Mouse (Mus musculus) T-helper 1 cell (primary cell): Measurements from ENCODE around the gene Ahsg.

ENCODE experiments used
- in situ Hi-C: fragments of 300-600 bp; cut with MboI, MseI; formaldehyde crosslinking; loops from one replicate; pipeline ENCODE4 v1.15.1; 2025; ENCODE audit warnings: high pct_unique_total_duplicates

Ahsg gene

GRCm38 (mm10) chr16:22886726-22887125, 4.4 kb upstream of the Ahsg start:
- in situ Hi-C loops: no loop called here

GRCm38 (mm10) chr16:22888835-22889234, 2.2 kb upstream of the Ahsg start:
- in situ Hi-C loops: no loop called here

DNA sequence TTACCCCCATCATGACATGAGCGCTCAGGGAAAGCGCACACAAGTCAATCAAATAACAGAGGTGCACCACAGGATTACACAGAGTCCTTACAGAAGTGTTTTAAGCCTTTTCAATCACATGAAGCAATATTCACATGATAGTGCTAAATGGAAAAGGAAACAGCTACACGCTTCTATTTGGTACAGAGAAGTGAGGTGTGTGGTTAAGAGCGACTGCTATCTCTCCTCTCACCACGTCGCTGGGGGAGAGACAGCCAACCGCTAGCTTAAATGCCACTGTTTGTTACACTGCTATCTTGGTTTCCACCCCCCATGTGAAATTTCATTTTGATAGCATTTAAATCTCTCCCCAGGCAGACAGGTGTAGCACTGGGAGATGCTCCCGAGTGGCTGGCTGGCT, 1.4 kb upstream of the Ahsg start:
- in situ Hi-C loops: no loop called here

GRCm38 (mm10) chr16:22891733-22892154, 667 bp downstream of the Ahsg start:
- in situ Hi-C loops: no loop called here

DNA sequence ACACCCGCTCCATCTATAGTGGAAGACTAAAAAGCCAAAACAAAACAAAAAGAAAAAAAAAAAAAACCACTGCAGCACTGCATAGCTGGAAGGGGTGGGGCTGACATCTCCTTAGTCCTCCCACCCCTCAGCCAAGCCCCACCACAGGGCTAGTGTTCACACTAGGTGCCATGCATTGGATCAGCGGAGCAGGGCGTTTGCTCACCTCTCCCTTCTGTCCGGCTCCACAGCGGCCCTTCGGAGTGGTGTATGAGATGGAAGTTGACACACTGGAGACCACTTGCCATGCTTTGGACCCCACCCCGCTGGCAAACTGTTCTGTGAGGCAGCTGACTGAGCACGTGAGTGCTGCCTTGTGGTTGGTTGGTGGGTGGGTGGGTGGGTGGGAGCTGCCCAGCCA, 3.0 kb downstream of the Ahsg start:
- in situ Hi-C loops: no loop called here

- in situ Hi-C loops: no loop called here
These were observed 5.5 kb downstream of the Ahsg start for GRCm38 (mm10) chr16:22896618-22897017.

- in situ Hi-C loops: no loop called here
These were observed 8.3 kb downstream of the Ahsg start for GRCm38 (mm10) chr16:22899346-22899745.

- in situ Hi-C loops: no loop called here
These were observed 8.9 kb downstream of the Ahsg start for GRCm38 (mm10) chr16:22899866-22900570.

DNA sequence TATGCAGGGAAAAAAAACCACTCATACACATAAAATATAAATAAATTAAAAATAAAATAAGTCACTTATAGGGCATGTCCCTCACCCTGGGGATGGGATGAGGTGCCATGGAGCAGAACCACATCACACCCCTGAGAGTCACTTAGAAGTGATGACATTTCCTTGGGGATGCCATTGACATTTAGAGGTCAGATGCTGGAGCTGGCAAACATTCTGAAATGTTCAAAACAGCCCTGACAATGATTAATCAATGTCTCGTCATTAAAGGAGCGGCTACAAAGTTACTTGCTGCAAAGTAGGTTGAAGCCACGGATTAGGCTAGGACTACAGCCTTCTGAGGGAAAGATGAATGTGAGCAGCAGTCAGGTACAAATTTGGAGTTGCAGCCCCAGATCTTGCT, 10.2 kb downstream of the Ahsg start:
- in situ Hi-C loops: no loop called here

DNA sequence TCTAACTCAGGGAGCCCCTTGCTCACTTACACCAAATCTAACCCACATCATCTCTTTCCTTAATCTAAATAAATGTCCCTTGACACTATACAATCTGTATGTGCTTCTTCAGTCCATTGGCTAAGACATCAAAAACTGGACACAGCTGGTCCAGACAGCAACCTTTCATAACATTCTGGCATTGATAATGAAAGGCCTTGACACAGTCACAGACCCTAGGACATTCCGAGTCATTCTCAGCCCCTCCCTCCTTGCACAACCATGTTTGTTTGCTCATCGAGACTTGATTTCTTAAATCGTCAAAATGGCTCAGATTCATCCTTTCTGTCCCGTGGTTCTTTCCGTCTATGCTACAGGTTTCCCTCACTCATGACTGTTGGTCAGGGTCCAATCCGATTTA, 18.2 kb downstream of the Ahsg start:
- in situ Hi-C loops: no loop called here

GRCm38 (mm10) chr16:22911986-22912385, 20.9 kb downstream of the Ahsg start:
- in situ Hi-C loops: no loop called here

GRCm38 (mm10) chr16:22912886-22913285, 21.8 kb downstream of the Ahsg start:
- in situ Hi-C loops: no loop called here

GRCm38 (mm10) chr16:22914276-22914675, 23.2 kb downstream of the Ahsg start:
- in situ Hi-C loops: no loop called here

- in situ Hi-C loops: no loop called here
These were observed 27.0 kb downstream of the Ahsg start, which contains the start of gene Fetub for GRCm38 (mm10) chr16:22918034-22918433. Fetub (plus strand) TSS chr16:22918334.

DNA sequence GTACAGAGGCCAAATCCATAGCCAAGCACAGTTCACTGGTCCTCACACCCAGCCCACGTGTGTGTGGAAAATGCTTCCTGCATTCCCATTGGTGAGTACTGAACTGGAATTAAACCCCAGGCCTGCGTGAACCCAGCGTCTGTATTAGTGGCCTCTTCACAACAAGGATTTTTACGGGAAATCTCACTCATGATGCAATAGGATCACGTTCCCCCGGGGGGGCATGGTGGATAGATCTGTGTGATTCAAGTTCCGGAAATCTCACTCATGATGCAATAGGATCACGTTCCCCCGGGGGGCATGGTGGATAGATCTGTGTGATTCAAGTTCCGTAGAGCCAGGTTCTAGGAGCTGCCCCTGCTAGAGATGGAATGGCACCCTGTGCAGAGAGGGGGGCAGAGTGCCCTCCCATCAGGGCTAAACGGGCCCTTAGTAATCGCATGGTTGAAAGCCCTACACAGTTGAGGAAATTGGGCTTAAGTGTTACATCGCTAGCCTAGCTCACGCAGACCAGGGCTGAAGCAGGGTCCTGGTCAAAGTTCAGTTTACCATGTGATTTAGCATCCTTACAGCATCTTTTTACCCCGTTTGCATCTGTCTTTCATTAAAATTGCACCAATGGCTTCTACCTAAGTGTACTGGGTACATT, 27.7 kb downstream of the Ahsg start:
- in situ Hi-C loops: no loop called here

DNA sequence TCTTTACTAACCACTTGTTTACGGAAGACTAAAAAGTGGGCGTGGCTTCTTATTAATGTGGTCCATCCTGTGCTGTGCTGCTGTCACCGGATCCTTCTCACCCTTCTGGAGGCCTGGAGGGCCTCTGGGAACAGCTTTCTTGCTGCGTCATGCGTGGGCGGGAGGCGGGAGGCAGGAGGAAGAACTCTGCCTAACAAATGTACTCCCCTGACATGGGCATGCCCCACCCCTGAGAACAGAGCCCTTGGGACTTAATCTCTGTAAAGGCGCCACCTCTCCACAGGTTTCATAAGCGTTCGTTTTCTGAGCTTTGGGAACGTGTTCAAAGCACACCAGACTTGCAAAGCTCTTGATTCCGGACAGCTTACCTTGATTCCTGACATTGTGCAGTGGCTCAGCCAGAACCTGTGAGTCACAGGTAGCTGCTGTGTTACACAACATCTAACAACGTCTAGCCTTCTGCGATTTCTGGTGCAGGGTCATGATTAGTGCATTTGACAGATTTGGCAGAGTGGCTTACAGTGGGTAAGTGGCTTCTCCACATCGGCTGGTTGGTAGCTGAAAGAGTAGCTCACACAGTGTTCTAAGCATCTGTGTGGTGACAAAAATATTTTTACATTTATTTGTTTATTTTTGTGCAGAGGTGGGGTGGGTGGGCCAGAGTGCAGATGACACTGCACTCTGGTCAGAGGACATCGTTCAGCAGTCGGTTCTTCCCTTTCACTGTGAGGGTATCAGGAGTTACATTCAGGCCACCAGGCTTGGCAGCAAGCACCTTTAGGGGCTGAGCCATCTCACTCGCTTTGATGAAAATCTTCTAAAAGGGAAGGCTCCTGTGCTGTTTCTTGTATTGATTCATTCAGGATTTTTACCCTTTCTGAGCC, 29.1 kb downstream of the Ahsg start:
- in situ Hi-C loops: no loop called here

DNA sequence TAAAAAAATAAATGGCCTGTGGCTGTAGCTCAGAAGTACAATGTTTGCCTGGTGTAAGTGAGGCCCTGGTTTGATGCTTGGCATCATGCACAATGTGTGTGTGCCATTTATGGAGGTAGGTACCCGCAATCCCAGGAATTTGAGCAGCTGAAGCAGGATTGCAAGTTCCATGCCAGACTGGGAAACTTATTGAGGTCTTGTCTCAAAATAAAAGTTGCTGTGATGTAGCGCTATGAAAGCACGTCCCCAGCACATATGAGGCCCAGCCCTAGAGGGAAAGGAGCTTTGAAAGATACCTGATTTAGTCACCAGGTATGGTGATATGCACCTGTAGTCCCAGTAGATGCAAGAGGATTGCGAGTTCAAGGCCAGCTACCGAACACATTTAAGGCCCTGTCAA, 30.7 kb downstream of the Ahsg start:
- in situ Hi-C loops: no loop called here

GRCm38 (mm10) chr16:22922433-22922832, 31.4 kb downstream of the Ahsg start:
- in situ Hi-C loops: no loop called here

GRCm38 (mm10) chr16:22929575-22929974, 38.5 kb downstream of the Ahsg start:
- in situ Hi-C loops: no loop called here

DNA sequence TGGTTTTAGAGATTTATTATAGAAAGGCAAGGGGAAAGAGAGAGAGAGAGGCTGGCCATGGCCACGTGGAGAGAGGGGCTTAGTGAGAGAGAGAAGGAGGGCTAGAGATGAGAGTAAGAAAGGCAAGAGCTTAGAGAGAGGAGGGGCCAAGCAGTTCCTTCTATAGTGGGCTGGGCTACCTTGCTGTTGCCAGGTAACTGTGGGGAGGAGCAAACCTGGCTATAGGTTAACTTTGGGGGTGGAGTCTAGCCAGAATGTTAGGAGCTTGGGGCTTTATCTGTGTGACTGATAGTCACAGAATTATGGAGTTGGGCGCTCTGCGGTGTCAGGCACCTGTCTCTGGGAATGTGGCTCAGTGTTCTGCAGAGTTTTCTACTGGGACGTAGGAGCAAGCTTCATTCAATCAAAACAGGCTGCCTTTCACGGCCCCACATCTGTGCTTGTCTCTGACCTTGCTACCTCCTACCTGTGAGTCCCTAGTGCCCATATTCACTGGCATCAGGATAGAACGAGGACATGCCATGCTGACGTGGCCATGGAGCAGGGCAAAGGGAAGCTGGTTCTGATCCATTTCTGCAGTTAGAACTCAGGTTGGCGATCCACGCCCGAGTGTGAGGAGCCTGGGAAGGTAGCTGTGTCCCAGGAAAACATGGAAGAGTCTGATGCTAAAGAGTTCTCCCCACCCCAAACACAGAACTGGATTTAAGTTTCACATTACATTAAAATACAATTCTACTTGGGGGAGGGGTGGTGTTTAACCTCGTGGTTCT, 40.5 kb downstream of the Ahsg start:
- in situ Hi-C loops: no loop called here

- in situ Hi-C loops: no loop called here
These were observed 46.6 kb downstream of the Ahsg start for GRCm38 (mm10) chr16:22937631-22938030.

DNA sequence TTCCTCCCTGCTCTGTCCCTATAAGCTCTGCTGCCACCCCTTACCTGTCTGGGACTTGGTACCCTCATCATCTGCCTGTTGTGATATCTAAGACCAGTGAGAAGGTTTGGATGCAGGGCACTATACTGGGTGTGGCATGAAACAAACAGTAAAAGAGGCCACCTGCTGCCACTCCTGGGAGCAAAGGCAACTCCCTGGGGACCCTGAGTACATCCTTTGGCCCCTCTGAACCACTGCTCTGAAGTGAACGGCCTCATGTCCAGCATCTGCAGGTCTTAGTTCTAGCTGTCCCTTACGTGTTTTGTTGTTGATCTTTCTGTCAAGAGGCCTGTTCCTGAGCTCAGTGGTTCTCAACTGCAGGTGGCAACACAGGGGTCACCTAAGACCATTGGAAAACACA, 47.5 kb downstream of the Ahsg start:
- in situ Hi-C loops: no loop called here
